Mouse (Mus musculus): Measurements from ENCODE around the gene Ndrg4.

Gene Ndrg4

GRCm38 (mm10) chr8:95688073-95688672 lies 11.4 kb downstream of the Ndrg4 start:
- no peak for DNase-seq

- DNase-seq = no peak
Observed at GRCm38 (mm10) chr8:95690929-95691541, 14.3 kb downstream of the Ndrg4 start.

DNA sequence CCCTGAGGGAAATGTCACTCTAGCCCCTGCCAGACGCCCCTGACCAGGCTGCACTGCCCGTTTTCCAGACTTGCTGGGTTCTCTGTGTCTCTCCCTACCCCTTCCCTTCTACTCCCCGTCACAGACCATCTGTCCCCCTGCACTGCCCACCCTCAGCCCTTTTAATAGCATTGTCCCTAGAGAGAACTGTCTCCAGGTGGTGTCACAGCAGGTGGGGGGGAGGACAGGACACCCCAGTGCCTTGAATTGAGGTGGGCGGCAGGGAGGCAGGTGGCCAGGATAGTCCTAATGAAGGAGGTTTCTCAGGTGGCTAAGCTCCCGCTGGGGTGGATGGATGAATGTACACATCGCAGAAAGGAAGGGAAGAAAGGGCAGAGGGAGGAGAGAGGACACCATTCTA lies 17.9 kb downstream of the Ndrg4 start:
- no peak for DNase-seq

GRCm38 (mm10) chr8:95696661-95697060 lies 19.9 kb downstream of the Ndrg4 start:
- DNase-seq = no peak

DNA sequence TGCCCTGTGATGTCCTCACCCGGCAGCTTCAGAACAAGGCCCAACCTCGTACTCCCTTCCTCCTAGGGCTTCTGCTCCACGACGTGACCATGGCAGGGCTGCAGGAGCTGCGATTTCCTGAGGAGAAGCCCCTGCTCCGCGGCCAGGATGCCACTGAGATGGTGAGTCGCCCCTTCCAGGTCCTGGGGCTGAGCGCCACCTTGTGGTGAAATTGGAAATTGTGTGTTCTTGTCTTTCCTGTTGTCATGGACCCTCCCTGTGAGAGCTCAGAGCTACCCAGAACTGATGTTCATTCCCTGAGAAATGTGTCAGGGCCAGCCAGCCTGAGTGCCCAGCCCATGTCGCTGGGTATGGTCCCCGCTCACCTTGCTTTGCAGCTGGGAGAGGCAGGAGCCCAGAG lies 20.3 kb downstream of the Ndrg4 start:
- peak; percentile 50 to 53 for DNase-seq

DNA sequence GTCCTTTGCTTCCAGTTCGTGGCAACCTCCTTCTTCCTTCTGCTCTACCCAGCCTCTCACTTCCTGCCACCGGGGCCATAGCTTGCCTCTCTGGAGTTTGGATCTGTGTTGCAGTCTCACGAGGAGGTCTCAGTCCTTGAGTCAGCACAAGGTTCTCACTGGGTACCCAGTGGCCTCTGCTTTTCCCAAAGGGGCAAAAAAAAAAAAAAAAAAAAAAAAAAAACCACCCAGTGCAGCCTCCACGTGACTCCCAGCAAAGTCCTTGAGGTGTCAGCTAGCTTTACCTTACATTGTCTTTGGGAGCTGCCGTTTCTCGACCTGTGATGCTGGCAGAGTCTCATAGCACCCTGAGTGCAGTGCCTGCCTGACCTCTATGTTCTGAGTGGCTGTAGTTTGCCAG lies 21.4 kb downstream of the Ndrg4 start:
- no peak for DNase-seq

DNA sequence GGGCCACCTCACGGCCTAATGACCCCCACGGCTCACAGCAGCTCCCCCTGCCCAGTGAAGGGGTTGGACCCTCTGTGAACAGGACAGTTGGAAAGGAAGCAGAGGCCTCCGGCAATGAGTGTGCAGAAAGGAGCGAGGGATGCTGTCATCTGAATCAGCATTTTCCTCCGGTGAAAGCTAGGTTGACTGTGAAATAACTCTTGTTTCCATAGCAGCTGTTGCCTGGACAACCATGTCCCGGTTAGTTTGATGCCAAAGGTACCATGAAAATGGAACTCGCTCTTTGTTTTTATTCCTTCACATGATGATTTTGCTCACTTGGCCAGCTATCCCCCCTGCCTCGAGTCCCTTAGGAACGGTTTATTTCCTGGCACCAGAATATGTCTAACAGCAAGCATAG lies 23.5 kb downstream of the Ndrg4 start:
- DNase-seq = no peak

- no peak for DNase-seq
Observed at GRCm38 (mm10) chr8:95701809-95702208, 25.0 kb downstream of the Ndrg4 start.

DNA sequence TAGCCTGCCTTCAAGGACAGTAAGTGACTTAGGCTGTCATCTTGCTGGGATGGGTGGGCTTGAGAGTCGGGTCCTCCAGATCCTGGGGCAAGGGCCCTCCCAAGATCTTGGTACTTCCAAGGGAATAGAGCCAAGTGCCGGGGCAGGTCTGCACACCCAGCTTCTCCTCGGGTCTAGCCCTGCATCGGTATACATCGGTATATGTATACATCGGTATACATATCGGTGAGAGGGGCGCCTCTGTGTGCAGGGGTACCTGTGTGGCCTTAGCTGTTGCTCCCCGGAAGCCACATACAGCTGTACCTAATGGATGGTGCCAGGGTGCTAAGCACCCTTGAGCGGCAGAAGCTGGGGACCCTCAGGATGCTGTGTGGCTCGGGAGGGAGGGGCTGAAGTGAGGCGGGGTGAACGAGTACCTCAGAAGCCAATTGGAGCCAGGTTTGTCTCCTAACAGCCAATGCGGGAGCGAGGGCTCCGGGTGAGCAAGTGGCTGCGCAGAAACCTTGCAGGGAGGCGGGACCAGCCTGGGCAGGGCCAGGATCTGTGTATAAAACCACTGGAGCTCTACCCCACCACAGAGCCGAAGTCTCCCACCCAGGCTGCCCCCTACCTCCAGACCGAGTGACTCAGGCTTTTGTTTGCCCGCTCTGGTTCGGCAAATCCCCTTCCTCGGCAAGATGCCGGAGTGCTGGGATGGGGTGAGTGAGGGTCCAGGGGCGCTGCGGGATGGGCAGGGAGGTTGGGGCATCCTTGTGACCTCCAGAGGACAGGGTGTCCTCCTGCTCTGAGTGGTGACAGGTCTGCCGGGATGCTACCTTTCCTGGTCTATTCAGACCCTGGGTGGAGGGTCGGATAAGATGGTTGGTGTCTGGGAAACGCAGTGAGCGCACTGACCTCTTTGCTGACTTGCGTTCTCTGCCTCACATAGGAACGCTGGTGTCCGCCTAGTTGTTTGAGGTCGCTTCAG lies 26.0 kb downstream of the Ndrg4 start:
- peak; percentile 73 to 77 for DNase-seq

- no peak for DNase-seq
Observed at GRCm38 (mm10) chr8:95703461-95704260, 26.9 kb downstream of the Ndrg4 start.

DNA sequence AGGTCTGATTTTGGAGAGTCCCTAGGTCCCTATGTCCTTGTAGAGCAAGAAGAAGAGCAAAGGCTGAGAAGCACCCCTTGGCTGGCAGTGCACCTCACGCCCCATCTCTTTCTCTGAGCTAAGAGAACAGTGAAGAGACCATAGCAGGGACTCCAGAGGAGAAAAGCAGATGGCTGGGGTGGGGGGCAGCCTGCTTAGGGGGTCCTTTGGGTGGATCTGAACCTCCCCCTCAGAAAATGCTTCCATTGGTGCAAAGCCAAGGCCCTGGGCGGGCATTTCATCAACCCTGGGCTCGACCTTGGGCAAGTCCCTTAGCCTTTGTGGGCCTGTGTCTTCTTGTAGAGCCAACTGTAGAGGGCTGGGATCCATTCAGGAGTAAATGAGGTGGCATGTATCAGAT lies 27.8 kb downstream of the Ndrg4 start:
- no peak for DNase-seq

DNA sequence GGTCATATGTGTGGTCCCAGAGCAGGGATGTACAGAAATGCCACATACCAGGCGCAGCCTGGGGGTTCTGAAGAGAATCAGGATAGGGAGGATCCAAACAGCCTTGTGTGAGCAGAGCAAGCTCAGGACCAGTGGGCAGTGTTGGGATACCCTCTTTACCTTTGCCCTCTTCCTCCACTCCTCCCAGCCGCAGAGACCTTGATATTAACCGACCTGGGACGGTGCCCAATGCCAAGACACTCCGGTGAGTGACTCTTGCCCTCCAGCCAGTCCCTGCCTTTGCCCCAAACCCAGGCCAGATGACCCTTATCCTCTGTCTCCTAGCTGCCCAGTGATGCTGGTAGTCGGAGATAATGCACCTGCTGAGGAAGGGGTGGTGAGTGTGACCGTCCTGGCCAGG lies 32.8 kb downstream of the Ndrg4 start:
- DNase-seq = no peak

GRCm38 (mm10) chr8:95711029-95711428 lies 34.2 kb downstream of the Ndrg4 start:
- DNase-seq = no peak

GRCm38 (mm10) chr8:95712395-95712794 lies 35.6 kb downstream of the Ndrg4 start:
- DNase-seq = no peak

GRCm38 (mm10) chr8:95713100-95714010 lies 36.6 kb downstream of the Ndrg4 start:
- DNase-seq = peak in 1 of 2 experiments; percentile 47

- DNase-seq = no peak
Observed at GRCm38 (mm10) chr8:95714367-95714766, 37.6 kb downstream of the Ndrg4 start.

GRCm38 (mm10) chr8:95714837-95715413 lies 38.1 kb downstream of the Ndrg4 start:
- DNase-seq = no peak

DNA sequence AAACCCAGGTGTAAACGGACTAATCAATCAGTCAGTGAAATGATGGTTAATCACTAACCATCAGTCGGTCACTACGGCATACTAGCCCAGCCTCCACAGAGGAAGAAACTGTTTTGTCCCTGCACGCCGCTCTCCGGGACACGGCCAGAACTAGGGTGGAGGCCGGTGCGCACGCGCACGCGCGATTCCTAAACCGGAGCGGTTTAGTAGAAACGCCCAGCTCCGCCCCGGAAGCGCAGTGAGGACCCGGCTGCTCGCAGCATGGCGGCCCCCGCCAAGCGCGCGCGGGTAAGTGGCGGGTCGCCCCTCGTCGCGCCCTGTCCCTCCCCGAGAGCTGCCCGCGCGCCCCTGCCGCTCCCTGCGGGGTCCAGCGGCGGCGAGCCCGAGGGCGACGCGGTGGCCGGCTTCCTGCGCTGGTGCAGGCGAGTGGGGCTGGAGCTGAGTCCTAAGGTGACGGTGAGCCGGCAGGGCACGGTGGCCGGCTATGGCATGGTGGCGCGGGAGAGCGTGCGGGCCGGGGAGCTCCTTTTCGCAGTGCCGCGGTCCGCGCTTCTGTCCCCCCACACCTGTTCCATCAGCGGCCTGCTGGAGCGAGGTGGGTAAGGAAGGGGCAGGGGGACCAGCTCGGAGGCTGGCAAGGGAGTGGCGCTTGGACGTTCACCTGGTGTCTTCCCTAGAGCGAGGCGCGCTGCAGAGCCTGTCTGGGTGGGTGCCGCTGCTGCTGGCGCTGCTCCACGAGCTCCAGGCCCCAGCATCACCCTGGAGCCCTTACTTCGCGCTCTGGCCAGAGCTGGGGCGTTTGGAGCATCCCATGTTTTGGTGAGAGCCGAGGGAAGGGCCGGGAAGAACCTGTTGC lies 39.1 kb downstream of the Ndrg4 start, which contains the start of gene Setd6:
Setd6 (plus strand) TSS at position 206 of the 856 bp plus-strand sequence.
- peak; percentile 75 to 79 for DNase-seq

- no peak for DNase-seq
Observed at GRCm38 (mm10) chr8:95716546-95717335, 40.0 kb downstream of the Ndrg4 start.

Measured in thymus, adult 18-20 months (tissue).